Mouse (Mus musculus): ENCODE data around the gene Acacb.

The Acacb gene

DNA sequence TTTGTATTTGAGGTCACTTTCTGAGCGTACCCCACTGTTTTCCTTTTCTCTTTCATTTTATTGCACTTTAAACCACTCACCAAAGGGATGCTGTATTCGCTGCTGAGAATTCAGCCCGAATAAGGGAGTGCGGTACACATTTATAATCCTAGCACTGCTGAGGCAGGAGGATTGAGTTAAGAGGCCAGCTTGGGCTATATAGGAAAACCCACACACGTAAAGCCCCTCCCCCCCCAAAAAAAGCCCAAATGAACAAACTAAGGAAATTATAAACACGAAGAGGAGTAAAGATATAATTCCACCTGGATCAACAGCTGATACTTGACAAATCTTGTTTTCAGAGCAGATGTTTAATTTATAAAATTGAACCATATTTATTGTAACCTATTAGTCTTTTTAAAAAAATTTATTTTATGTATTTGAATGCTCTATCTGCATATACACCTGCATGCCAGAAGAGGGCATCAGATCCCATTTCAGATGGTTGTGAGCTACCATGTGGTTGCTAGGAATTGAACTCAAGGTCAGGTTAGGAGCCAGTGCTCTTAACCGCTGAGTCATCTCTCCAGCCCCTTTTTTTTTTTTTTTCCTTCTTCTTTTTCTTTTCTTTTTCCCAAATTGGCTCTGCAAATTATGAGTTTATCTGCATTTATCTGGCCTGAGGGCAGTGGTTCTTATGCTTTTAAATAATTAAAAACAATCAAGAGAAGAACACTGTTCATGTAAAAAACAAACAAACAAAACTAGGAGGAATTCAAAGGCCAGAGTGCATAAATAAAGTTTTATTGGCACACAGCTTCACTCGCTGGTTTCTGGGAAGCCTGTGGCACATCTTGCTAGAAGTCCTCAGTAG is 30.4 kb downstream of the Acacb start:
- no peak for DNase-seq

DNA sequence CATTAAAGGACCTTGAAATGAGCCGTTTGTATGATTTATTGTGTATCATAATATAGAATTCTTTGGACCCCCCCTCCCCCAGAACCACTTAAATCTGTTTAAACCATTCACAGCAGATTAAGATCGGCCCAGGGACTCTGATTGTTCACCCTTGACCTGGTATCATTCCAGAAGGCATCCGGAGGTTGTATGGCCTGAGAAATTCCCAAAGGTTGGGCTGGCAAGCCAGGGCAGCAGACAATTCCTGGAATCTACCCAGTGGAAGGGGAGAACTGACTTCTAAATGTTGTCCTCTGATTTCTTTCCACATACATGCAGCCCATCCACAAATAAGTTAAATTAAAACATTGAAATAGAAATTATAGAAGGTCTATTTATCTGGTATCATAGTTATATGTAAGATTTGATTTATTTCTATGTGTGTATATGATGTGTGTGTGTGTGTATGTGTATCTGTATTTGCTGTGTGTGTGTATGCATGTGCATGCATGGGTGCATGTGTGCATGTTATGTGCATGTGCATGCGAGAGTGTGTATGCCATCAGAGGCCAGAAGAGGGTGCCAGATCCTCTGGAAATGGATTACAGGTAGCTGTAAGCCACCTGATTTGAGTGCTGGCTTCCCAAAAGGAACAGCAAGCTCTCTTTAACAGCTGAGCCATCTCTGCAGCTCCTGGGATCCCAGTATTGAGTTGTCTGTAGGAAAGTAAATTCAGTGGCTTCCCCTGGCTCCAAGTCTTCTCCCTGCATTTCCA is 31.8 kb downstream of the Acacb start:
- DNase-seq, result no peak

DNA sequence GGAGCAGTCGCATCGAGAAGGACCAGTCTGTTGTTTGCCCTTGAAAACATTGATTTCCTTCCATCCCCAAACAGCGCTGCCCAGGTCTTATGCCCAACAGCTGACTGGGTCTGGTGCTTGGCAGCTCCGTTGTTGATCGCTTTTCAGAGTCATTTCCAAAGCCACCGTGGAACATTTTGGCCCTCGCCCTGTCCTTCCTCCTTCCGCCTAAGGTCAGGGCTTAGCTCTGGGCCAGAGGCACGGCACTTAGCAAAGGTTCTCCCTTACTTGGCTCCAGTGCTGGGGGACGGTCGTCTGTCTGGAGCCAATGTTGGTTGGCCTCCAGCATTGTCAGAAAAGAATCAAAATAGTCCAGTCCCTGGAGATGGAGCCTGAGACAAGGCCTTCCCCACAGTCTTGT is 33.2 kb downstream of the Acacb start:
- no peak for DNase-seq

DNA sequence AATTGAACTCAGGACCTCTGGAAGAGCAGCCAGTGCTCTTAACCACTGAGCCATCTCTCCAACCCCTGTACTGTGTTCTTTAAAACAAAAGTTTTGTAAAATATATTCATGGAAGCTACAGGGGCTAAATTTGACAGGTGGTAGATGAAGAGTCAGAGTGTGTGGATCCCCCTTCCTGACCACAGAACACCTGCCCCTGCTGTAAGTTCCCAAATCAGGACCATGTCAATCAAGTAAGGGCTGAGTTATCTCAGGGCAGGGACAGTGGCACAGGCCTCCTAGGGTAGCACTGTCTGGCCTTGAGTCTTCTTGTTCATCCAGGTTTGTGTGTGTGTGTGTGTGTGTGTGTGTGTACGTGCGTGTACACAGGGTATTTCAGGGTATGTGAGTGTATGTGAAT is 37.2 kb downstream of the Acacb start:
- DNase-seq, result no peak

DNA sequence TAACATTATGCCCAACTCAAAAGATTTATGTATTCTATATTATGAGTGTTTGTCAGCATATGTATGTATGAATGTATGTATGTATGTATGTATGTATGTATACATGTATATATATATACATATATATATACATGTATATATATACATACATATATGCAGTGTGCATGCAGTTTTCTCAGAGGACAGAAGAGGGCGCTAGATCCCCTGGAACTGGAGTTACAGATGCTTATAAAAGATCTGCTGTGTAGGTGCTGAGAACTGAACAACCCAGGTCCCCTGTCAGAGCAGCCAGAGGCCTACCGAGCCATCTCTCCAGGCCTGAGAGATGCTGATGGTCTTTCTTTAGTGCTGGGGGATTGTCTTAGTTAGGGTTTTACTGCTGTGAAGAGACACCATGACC is 40.8 kb downstream of the Acacb start:
- no peak for DNase-seq

DNA sequence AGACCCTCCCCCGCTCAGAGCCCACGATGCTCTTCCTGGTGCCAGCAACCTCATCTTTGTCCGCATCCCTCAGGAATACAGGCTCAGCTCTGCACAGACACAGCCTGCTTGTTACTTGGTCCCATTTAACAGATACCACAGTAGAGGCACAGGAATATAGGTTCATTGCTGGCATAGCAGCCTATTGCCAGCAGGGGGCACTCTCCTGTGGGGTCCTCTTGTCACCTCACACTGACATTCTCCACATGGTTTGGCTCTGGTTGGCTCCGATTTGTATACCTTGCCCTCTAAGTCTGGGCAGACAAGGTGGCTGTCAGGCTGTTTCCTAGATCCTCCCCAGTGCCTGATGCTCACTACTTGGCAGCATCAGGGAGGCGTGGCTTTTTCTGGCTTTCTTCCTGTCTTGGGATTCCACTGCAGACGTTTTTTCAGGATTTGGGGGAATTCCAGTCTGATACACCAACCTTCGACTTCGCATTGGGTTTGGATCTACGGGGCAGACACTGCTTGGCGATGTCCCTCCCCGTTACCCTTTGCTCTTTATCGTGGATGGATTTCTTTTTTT is 42.6 kb downstream of the Acacb start:
- DNase-seq, result no peak

DNA sequence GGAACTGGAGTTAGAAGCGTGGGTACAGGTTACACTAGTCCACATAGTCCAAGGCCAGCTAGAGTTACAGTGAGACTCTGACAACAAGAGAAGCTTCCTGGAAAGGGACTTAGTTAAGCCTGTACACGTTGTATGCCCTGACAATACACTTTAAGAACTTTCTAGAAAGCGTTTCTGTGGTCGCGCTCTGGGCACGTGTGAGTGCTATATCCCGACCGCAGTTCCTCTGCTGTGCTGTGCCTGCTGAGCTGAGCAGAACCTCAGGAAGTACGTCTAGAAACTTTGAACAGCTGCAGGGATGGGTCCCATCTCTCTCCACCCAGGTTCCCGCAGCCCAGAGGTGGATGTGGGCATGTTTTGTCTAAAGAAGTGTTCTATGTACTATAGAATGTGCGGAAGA is 47.8 kb downstream of the Acacb start:
- DNase-seq, result no peak

DNA sequence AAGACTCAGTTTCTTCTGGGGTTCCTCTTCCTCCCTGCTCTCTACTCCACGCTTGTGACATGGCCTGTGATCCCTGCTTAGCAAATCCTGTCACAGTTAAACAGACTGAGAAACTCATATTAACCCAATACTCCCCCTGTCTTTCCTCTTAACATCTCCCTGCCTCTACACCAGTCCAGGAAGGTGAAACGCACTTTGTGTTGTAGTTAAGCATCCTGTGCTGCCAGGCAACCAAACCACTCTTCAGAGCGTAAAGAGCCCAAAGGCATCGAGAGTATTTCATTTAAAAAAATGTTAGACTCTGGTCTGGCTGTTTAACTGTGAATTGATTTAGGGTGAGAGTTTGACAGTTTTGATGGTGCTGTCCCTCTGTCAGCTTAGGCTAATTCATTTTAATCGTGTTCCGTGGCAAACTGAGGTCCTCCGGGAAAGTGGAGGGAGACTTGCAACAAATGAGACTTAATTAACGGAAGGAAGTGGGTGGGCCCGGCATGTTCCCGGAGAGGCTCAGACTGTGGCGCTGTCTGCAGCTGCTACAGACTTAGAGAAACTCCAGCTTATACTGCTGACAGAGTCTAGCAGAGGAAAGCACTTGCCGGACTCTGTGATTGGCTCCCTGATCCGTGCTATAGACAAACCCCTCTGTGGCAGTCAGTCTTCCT is 52.9 kb downstream of the Acacb start:
- peak; percentile 57 for DNase-seq

DNA sequence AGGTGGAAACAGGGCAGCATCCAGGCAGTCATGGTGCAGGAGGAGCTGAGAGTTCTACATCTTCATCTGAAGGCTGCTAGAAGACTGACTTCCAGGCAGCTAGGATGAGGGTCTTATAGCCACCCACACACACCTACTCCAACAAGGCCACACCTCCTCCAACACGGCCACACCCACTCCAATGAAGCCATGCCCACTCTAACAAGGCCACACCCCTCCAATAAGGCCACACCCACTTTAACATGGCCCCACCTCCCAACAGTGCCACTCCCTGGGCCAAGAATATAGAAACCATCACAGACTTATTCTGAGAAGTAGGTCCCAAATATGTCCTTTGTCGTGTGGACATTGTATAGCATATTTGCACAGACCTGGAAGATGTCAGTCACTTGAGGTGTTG is 59.8 kb downstream of the Acacb start:
- no peak for DNase-seq

DNA sequence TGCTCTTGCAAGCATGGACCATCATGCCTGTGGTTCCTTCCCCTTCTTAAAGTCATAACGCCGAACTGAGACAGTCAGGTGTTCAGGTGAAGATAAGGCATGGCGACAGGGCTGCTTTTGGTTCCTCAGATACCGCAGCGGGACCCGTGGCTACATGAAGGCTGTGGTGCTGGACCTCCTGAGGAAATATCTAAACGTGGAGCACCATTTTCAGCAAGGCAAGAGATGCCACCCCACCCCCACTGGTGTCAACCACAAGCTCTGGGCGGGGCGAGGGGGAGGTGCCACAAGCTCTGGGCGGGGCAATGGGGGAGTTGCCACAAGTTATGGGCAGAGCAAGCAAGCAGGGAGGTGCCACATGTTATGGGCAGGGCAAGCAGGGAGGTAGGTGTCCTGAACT is 66.8 kb downstream of the Acacb start:
- no peak for DNase-seq

DNA sequence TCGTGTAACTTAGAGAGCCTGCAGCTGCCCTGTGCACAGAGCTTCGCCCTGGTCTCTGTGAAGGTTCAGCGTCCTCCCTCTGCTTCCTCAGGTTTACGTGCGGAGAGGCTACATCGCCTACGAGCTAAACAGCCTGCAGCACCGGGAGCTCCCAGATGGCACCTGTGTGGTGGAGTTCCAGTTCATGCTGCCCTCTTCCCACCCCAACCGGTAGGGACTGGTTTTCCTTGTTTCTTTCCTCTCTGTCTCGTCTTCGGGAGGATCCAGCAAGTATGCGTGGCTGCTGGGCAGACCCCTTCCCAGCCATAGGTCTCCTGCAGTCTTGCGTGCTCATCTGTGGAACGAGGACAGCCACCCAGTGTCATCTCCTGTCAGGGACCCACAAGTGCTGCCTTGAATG is 72.4 kb downstream of the Acacb start:
- no peak for DNase-seq

DNA sequence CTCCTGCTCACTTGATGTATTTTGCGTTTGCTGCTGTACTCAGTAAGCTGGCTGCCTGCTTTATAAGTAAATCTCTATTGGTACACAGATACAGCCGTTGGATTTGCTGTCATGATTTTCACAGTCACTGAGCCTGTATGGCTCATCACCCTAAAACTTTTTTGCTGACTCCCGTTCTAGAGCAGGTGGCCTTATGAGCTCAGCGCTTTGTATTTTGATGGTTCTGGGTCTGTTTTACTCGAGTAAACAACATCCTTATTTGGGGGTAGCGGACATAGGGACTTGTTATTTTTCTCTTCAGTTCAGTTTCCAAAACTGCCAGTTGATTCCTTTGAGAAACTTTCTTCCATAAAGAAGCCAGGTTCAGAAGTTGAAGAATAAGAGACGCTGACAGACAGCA is 79.7 kb downstream of the Acacb start:
- DNase-seq, result no peak

DNA sequence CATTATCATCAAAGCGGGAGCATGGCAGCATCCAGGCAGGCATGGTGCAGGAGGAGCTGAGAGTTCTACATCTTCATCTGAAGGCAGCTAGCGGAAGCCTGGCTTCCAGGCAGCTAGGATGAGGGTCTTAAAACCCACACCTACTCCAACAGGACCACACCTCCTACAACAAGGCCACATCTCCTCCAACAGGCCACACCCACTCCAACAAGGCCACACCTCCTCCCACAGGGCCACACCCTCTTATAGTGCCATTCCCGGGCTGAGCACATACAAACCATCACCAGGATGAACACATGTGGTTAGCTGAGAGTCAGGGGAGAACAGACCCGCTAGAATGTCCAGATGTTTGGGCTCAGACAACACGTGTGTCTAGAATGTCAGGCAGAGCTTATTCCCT is 82.6 kb downstream of the Acacb start:
- DNase-seq, result no peak

DNA sequence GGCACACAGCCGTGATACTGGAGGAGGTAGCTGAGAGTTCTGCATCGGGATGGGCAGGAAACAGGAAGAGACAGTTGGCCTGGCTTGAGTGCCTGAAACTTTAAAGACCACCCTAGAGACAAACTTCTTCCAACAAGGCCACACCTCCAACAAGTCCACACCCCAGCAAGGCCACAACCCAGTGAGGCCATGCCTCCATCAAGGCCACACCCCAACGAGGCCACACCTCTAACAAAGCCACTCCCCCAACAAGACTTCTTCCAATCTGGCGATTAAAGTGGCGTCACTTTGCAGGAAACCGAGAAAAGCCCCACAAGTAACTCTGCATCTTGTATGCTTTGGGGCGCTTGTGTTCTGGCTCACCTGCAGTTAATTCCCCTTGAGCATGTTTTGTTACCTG is 92.6 kb downstream of the Acacb start:
- no peak for DNase-seq

DNA sequence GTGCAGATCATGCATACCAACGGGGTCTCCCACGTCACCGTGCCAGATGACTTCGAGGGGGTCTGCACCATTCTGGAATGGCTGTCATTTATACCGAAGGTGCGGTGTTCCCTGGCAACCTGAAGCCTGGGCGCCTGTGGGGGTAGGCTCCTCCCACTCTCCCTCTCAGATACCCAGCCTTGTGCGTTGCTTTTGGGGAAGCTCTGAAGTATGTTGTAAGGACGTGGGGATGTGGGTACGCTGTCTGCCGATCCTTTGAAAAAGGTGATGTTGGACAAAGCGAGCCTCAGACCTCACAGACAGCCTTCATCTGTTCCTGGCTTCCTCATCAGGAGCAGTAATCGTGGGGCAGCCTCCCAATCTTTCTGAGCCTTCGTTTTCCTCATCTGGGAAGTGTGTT is 93.4 kb downstream of the Acacb start:
- DNase-seq, result no peak

DNA sequence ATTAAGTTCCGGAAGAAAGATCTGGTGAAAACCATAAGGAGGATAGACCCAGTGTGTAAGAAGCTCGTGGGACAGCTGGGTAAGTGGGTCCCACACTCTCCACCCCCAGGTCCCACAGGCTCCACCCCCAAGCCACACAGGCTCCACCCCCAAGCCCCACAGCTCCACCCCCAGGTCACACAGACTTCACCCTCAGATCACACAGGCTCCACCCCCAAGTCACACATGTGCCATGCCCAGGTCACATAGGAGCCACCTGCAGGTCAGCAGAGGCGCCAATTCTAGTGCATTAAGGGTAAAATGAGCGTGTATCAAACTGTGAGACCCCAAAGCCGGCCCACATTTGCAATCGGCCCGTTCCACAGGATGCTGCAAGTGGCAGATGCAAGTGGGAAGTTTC is 100.1 kb downstream of the Acacb start:
- no peak for DNase-seq

DNA sequence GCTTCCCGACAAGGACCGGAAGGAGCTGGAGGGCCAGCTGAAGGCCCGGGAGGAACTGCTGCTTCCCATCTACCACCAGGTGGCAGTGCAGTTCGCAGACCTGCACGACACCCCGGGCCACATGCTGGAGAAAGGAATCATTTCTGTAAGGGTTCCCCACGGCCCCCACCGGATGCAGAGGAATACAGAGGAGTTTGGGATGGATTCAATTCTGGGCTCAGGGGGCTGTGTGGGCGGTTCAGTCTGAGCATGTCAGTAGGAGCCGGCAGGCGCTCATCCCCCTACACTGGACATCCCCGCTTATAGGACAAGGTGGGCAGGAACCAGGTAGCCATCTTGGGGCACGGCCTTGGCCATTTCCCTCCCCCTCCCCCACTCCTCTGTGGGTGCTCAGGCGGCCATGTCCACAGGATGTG is 101.8 kb downstream of the Acacb start:
- DNase-seq, result peak; percentile 90

DNA sequence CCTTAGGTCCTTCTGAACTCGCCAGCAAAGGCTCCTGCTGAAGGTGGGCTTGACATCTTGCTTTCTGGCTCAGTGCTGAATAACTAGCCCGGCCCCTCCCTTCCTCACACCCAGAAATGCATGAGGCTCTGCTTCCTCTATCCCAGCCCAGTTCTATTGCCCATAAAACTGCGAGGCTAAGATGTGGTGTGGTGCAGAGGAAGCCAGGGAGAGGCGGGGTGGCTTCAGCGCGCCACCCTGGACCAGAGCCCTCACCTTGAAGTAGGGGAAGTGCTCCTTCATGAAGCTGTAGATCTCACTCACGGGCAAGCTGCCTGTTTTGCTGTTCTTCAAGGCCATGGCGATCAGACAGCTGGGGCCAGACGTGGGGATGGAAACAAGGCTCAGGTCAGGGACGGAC is 113.2 kb downstream of the Acacb start:
- no peak for DNase-seq

DNA sequence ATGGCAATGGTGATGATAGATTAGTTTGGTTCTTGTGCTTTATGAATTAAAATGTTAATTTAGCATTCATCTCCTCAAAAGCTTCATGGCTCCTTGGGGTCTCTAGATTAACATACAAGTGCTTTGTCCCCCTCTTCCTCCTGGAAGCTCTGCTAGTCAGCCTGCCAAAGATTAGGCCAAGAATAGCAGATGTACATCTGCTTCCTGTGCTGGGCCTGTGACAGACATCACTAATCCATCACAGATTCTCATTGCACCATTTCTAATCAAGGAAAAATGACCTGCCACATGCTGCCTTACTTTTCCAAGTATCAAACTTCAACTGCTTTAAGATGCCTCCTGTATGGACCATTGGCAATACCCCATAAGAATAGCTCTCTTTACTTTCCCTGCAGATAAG is 115.2 kb downstream of the Acacb start:
- DNase-seq, result no peak

DNA sequence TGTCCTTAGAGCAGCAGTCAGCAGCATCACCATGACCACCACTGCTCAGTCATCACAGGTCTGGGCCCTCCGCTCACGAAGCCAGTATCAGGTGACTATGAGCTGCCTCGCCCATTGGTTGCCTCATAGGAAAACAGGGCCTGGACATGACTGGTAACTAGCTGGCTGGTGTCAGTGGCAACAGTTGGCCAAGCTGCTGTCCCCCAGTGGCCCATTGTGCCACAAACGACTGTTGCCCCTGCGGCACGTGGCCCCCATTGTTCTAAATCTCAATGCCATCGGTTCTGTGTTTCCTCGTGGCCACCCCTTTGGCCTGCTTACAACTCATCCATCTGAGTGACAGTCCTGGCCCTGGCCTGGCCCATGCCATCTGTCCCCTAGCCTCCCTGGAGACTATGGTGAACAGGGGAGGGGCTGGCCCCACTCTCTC is 117.7 kb downstream of the Acacb start:
- DNase-seq, result peak; percentile 93

DNA sequence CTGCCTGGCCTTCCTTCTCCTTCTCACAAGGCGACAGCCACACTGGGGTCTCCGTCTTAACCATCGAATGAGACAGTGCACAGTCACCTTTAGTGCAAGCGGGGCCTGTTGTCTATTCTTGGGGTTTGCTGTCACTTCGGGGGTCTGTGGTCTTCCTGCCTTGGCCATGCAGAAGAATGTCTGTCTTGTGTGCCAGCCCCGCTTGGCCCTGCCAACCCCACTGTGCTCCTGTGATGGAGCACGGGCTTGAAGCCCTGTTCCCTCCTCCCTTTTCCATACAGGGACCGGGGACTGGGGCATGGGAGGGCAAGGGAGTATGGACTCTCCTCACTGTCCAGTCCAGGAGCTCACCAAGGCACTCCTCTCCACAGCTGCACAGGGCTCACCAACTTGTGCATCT is 118.5 kb downstream of the Acacb start:
- no peak for DNase-seq

DNA sequence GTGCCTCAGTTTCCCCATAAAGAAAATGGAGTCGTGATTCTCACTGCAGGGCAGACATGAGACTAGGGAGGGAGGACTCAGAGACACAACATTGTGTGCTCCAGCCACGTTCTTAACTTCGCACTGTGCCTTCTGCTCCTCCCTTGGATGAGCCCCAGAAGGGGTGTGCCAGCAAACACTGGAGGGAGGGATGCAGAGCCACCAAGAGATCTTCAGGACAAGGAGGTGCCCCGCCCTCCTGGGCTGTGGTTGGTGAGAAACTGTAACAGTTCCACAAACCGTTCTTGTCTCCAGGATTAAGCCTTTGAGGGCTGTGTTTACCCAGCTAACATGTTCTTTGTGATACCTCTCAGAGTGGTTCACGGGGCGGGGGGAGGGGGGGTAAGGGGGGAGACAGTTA is 122.3 kb downstream of the Acacb start:
- DNase-seq, result no peak

DNA sequence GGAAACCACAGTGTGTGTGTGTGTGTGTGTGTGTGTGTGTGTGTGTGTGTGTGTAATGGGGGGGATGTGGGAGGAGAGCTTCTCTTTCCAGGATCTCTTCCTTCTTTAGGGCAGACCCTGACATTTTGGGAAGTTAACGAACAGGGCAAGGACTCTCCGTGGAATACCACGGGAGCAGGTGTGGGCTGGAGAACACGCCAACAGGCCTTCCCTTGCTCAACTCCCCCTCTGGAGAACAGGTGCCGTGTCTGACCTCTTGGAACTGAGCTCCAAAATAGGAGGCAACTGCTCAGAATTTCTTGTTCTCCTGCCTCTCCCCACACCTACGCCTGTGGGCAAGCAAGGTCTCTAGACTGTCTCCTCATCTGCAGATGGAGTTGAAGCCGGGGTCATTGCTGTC is 123.2 kb downstream of the Acacb start:
- DNase-seq, result no peak

DNA sequence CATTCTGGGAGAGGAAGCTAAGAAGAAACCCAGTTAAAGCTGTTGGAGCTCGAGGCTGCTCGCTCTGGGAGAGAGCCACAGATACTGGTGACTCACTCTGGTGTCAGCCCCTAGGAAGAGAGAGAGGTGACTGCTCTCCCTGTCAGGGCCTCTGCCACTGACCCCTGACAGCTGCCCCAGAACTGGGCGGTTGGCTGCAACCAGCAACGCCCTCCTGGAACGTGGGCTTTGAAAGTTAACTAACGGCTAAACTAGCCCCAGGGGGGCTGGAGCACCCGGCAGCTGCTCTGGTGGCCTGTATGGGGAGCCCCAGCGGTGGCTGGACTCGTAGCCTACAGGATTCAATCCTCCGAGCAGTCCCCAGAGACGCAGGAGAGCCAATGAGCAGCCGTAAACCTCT is 123.6 kb downstream of the Acacb start:
- DNase-seq, result peak; percentile 75

Measured in retina, postnatal 1 day (tissue).